Mouse (Mus musculus) cerebellum, adult 2 months (tissue): ENCODE measurements at regions not wholly inside any gene's neighbourhood (a gene's known extent, or its start where the extent isn't known, plus 50 kb on each side); places are given as distances from the start of the nearest gene placed in this dataset.

Experiments used
- DNase-seq, 2 experiments: peaks; one replicate each; pipeline ENCODE4 v3.0.0; 2021
- H3K27ac ChIP-seq: fragments of 200-500 bp; 2 replicates; pipeline ENCODE4 v1.5.1; 2012; ENCODE audit warnings: low read length, control low read depth, inconsistent platforms; ENCODE audit not compliant: insufficient read depth
- H3K27me3 ChIP-seq: fragments of 200-500 bp; 2 replicates; pipeline ENCODE4 v1.6.1; 2012; ENCODE audit warnings: inconsistent platforms, mild to moderate bottlenecking, low read length, moderate library complexity; ENCODE audit not compliant: control insufficient read depth, insufficient read depth
- H3K4me1 ChIP-seq: fragments of 200-500 bp; 2 replicates; pipeline ENCODE4 v1.6.1; 2011; ENCODE audit warnings: low read length; ENCODE audit not compliant: control insufficient read depth, insufficient read depth
- H3K4me3 ChIP-seq: fragments of 200-500 bp; replicated peaks from 2 replicates; pipeline ENCODE3; 2011; ENCODE audit warnings: mild to moderate bottlenecking, low read depth, low read length, control low read depth; ENCODE audit not compliant: insufficient read depth
- CTCF ChIP-seq: fragments of 200-500 bp; IDR thresholded peaks from 2 replicates; pipeline ENCODE4 v1.5.1; 2011; ENCODE audit warnings: low read depth, mild to moderate bottlenecking, control low read depth, low read length, moderate library complexity, borderline replicate concordance; ENCODE audit not compliant: insufficient read depth
- POLR2A ChIP-seq: fragments of 200-500 bp; IDR thresholded peaks from 2 replicates; pipeline ENCODE4 v1.6.1; 2011; ENCODE audit warnings: low read length, control low read depth, borderline replicate concordance; ENCODE audit not compliant: insufficient read depth
- WGBS: fragments of 180-500 bp; shearing (Covaris S2); methylation state at CpG from one replicate; pipeline ENCODE4 v1.1.7; 2018; 5-methylcytosine and 5-hydroxymethylcytosine counted together

DNA sequence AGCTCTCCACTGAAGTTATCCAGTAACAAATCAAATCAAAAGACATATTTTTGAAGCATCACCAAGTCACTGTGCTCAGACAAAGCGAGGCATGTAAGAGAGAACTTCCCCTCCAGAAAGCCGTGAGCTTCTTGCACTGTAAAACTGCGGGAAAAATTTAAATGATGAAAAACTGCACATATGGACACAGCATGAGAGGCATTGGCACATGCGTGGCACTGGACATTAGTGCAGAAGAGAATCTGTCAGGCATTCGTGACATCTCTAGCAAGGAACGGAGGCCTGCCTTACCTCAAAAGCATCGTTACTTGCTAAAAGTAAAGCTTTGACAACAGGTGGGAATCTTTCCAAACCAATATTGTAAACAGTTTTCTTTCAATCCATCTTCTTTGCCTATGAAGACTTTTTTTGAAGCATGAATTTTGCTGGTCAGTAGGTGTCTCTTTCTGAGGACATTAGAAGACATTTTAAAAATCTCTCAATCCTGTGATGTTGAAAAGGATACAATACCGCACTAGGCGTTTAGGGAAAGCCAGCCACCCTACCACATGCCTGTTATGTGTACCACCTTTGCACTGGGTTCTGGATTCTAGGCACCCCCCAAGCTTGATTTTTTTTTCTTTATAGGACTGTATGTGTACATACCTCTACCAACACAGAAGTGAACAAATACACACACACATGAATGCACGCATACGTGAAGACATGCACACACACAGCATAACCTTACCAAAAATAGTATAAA, 2380.5 kb upstream of the Gm7489 start:
- no peak for DNase-seq
- no peaks in the 10 kb centered on the region for H3K27me3 ChIP-seq
- TF ChIP-seq CTCF (no peak), POLR2A (no peak)
- no peaks in the 10 kb centered on the region for H3K4me1 ChIP-seq
- no peak overlapping the region for H3K27ac ChIP-seq
- no peak overlapping the region for H3K4me3 ChIP-seq
- WGBS = 40% methylated on average over 11 of the region's 11 CpGs

DNA sequence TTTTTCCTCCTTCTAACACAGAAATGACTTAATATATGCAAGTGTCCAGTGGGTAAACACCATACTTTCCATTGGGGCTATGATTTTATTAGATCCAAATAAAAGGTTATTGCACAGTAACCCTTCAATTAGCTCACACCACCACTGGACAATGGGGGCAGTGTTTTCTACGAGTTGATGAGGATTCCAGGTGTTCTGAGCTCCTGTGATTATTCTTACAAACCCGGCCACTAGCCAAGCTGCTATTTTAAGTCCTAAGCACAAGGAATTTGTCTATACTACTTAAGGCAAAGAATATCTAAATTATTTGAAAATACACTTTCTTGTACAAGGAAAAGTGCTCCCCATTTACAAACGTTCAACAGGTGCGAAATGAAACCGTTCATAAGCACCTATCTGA, 2379.9 kb upstream of the Gm7489 start:
- Histone ChIP-seq H3K27me3 (no peaks in the 10 kb centered on the region), H3K4me1 (no peaks in the 10 kb centered on the region), H3K4me3 (no peak overlapping the region), H3K27ac (no peak overlapping the region)
- no peak for DNase-seq
- TF ChIP-seq CTCF (no peak), POLR2A (no peak)
- 92% methylated on average over 5 of the region's 5 CpGs for WGBS

DNA sequence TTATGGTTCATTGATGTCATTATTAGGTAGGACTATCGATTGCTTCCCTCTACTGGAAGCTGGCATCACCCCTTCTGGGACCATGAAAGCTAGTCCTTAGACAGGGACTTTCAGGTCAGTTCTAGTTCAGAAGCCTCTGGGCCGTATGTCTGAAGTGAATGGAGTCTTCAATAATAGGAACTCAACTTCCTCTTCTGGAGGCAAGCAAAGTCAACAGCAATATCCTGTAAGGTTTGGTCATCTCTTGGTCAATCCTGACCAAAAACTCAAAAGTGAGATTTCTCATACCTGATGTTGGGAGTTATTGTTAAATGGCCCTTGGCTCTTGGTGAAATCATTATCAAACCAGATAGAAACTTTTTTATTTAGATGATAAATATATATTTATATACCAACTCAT, 2377.6 kb upstream of the Gm7489 start:
- Histone ChIP-seq H3K4me3 (no peak overlapping the region), H3K4me1 (no peaks in the 10 kb centered on the region), H3K27ac (no peak overlapping the region), H3K27me3 (no peaks in the 10 kb centered on the region)
- no peak for TF ChIP-seq POLR2A
- TF ChIP-seq CTCF = no peak
- DNase-seq = no peak
- WGBS = 90% methylated on average over 2 of the region's 2 CpGs

DNA sequence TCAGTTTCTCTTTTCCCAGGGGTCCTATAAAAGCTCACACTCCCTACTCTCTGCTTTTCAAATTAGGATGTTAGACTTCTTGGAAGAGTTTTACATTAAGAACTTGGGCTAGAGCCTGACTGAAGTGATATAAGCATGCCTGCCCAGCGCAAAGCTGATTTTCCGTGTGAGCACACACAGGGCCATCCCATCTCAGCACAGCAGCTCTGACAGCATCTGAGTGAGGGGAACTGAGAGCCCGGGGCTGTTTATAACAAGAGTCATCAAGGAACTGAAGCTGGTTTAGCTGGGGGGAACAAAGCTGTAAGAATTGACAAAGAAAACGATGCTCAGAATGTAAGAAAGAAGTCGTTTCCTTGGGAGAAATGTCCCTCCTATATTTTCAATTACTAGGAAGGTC, 2373.4 kb upstream of the Gm7489 start:
- no peak for TF ChIP-seq CTCF
- TF ChIP-seq POLR2A = no peak
- Histone ChIP-seq H3K27me3 (no peaks in the 10 kb centered on the region), H3K4me1 (no peaks in the 10 kb centered on the region), H3K27ac (no peak overlapping the region), H3K4me3 (no peak overlapping the region)
- WGBS = 37% methylated on average over 5 of the region's 5 CpGs
- DNase-seq = no peak

DNA sequence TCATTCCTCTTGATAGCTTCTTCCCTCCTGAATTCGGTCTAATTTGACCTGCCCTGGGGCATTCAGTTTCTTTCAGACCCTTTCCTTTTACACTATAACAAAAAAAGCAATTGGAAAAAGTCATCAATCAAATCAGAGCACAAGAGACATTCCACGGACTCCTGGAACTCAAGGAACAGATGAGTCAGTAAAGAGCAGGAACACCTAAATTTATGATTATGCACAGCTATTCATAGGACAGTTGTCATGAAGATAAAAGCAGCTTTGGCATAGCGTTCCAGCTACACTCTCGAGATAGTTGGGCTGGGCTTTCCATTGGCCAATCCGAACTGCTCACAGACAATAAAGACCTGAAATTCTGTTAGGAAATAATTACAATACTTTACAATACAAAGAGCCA, 2348.4 kb upstream of the Gm7489 start:
- H3K27ac ChIP-seq = no peak overlapping the region
- WGBS = 42% methylated on average over 5 of the region's 5 CpGs
- no peaks in the 10 kb centered on the region for H3K27me3 ChIP-seq
- no peak overlapping the region for H3K4me3 ChIP-seq
- no peaks in the 10 kb centered on the region for H3K4me1 ChIP-seq
- DNase-seq = no peak
- no peak for TF ChIP-seq CTCF
- no peak for TF ChIP-seq POLR2A

DNA sequence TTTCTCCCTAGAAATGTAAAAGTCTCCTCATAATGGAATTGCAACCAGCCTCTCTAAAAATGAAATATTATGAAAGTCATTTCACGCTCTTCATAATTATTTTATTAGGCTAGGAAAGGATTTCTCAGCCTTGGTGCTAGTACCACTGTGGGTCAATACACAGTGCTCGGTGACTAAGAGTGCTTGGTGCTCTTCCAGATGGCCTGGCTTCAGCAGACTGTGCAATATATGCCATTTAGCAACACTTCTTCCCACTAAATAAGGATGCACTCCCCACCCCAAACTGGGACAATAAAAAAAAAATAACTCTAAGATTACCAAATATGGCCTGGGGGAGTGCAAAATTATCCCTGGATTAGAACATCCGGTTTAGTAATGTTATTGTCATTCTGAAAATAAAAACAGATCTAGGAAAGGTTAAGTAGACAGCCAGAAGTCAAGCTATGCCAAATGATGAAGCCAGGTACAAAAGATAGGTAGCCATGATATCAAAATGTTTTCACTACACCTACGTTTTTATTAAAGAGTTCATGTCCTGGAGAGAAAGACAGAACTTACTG, 2333.4 kb upstream of the Gm7489 start:
- 67% methylated on average over 4 of the region's 4 CpGs for WGBS
- Histone ChIP-seq H3K27ac (no peak overlapping the region), H3K27me3 (no peaks in the 10 kb centered on the region), H3K4me1 (no peaks in the 10 kb centered on the region), H3K4me3 (no peak overlapping the region)
- DNase-seq = no peak
- no peak for TF ChIP-seq CTCF
- no peak for TF ChIP-seq POLR2A

DNA sequence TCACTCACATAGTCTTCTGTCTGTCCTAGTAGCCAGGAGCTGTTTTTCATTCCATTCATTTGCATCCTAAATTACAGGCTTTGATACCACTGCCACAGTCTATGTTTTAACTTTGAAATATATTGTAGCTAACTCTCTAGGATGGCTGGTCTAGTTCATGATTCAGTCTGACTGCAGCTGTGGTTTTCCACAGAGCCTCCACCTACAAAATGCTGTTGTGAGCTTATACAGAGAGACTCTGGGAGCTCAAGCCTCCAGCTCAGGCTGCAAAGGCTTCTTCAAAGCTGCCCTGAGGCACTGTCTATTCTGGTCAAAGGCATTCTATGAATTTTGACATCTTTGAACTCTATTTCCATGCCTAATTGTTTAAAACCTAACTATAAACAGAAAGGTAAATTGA, 2326.5 kb upstream of the Gm7489 start:
- H3K4me1 ChIP-seq = no peaks in the 10 kb centered on the region
- no peaks in the 10 kb centered on the region for H3K27me3 ChIP-seq
- H3K27ac ChIP-seq = no peak overlapping the region
- no peak for TF ChIP-seq CTCF
- no peak for TF ChIP-seq POLR2A
- DNase-seq = no peak
- H3K4me3 ChIP-seq = no peak overlapping the region

DNA sequence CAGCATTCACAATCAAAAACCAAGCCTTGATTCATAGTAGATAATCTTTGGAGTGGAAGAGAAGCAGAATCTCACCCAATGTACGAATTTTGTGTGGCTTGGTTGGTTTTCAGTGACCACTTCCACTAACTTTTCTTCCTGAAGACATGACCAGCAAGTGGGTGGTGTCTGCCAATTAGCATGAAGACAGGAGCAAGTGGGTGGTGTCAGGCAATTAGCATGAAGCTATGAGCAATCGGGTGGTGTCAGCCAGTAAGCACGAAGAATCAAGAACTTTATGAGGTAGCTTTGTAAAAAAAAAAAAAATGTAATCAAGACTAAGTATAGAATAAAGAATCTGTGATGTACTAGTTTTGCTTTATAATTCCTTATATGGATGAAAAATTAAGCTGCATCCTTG, 2319.2 kb upstream of the Gm7489 start:
- TF ChIP-seq CTCF (no peak), POLR2A (no peak)
- Histone ChIP-seq H3K4me1 (no peaks in the 10 kb centered on the region), H3K27ac (no peak overlapping the region), H3K27me3 (no peaks in the 10 kb centered on the region), H3K4me3 (no peak overlapping the region)
- DNase-seq = no peak
- 74% methylated on average over 3 of the region's 3 CpGs for WGBS
